Mouse (Mus musculus): ENCODE measurements around the gene Atf5. TPM values are rescaled to one million over a fixed set of nuclear protein-coding genes. Genes with fewer than 3 reads are reported as not detected.

Atf5 gene
- polyA plus RNA-seq, 1 experiment = 29.8 TPM

GRCm38 (mm10) chr7:44790066-44790465 lies 26.4 kb downstream of the Atf5 start:
- DNase-seq (ENCODE audit: low read depth, low spot score) = no peak
- 56% methylated on average over 4 of the region's 4 CpGs for WGBS

- WGBS = 72% methylated on average over 3 of the region's 3 CpGs
- no peak for DNase-seq (ENCODE audit: low read depth, low spot score)
Observed at GRCm38 (mm10) chr7:44789531-44789930, 26.9 kb downstream of the Atf5 start.

GRCm38 (mm10) chr7:44780101-44780500 lies 36.4 kb downstream of the Atf5 start:
- DNase-seq (ENCODE audit: low read depth, low spot score) = no peak
- WGBS = 87% methylated on average over 8 of the region's 8 CpGs

GRCm38 (mm10) chr7:44776849-44777498 lies 39.5 kb downstream of the Atf5 start:
- DNase-seq (ENCODE audit: low read depth, low spot score) = no peak
- WGBS = 92% methylated on average over 9 of the region's 9 CpGs

GRCm38 (mm10) chr7:44772591-44773204 lies 43.8 kb downstream of the Atf5 start:
- 90% methylated on average over 8 of the region's 8 CpGs for WGBS

GRCm38 (mm10) chr7:44770046-44770578 lies 46.3 kb downstream of the Atf5 start:
- DNase-seq (ENCODE audit: low read depth, low spot score) = peak; percentile 47
- 24% methylated on average over 6 of the region's 6 CpGs for WGBS

More at GRCm38 (mm10) chr7:44772591-44773204, 43.8 kb downstream of the Atf5 start:
- no peak for DNase-seq (ENCODE audit: low read depth, low spot score)

- DNase-seq (ENCODE audit: low read depth, low spot score) = no peak
- WGBS = 83% methylated on average over 5 of the region's 5 CpGs
Observed at GRCm38 (mm10) chr7:44768129-44768528, 48.3 kb downstream of the Atf5 start.

Other genes with a start within 250 kb of the Atf5 start
- gene Napsa, start 244.3 kb downstream of the Atf5 start, polyA plus RNA-seq (2012; rRNA removed) = 20.4 and 22.2 TPM in 2 replicates
- 0.95 and 1.9 TPM in 2 replicates for gene Kcnc3, start 226.0 kb downstream of the Atf5 start, polyA plus RNA-seq (2012; rRNA removed)
- gene Myh14, start 145.8 kb downstream of the Atf5 start, polyA plus RNA-seq (2012; rRNA removed) = 163 and 237 TPM in 2 replicates
- gene Izumo2, start 107.9 kb downstream of the Atf5 start, polyA plus RNA-seq (2012; rRNA removed) = not detected in 2 replicates
- gene Vrk3, start 68.2 kb downstream of the Atf5 start, polyA plus RNA-seq (2012; rRNA removed) = 68.3 and 78.0 TPM in 2 replicates
- gene Zfp473, start 65.6 kb downstream of the Atf5 start, polyA plus RNA-seq (2012; rRNA removed) = 0.36 and 0.75 TPM in 2 replicates
- 50.3 and 51.3 TPM in 2 replicates for gene Nup62, start 570 bp downstream of the Atf5 start, polyA plus RNA-seq (2012; rRNA removed)
- gene Il4i1, start 271 bp downstream of the Atf5 start, polyA plus RNA-seq (2012; rRNA removed) = 13.9 and 14.8 TPM in 2 replicates
- 61.3 and 67.2 TPM in 2 replicates for gene Akt1s1, start 32.3 kb upstream of the Atf5 start, polyA plus RNA-seq (2012; rRNA removed)
- 44.6 and 49.0 TPM in 2 replicates for gene Tbc1d17, start 32.4 kb upstream of the Atf5 start, polyA plus RNA-seq (2012; rRNA removed)
- 52.1 and 57.9 TPM in 2 replicates for gene Pnkp, start 40.5 kb upstream of the Atf5 start, polyA plus RNA-seq (2012; rRNA removed)
- gene Ptov1, start 53.1 kb upstream of the Atf5 start, polyA plus RNA-seq (2012; rRNA removed) = 111 and 141 TPM in 2 replicates
- gene Med25, start 76.1 kb upstream of the Atf5 start, polyA plus RNA-seq (2012; rRNA removed) = 69.4 and 102 TPM in 2 replicates
- gene Fuz, start 79.4 kb upstream of the Atf5 start, polyA plus RNA-seq (2012; rRNA removed) = 19.9 and 21.7 TPM in 2 replicates
- gene Ap2a1, start 112.8 kb upstream of the Atf5 start, polyA plus RNA-seq (2012; rRNA removed) = 55.6 and 80.7 TPM in 2 replicates
- gene Tsks, start 126.5 kb upstream of the Atf5 start, polyA plus RNA-seq (2012; rRNA removed) = not detected in 2 replicates
- 4.2 and 5.9 TPM in 2 replicates for gene Cpt1c, start 158.2 kb upstream of the Atf5 start, polyA plus RNA-seq (2012; rRNA removed)
- 167 and 188 TPM in 2 replicates for gene Prmt1, start 169.9 kb upstream of the Atf5 start, polyA plus RNA-seq (2012; rRNA removed)
- gene Irf3, start 181.0 kb upstream of the Atf5 start, polyA plus RNA-seq (2012; rRNA removed) = 107 and 110 TPM in 2 replicates
- 20.8 and 23.3 TPM in 2 replicates for gene Bcl2l12, start 182.1 kb upstream of the Atf5 start, polyA plus RNA-seq (2012; rRNA removed)
- 32.3 and 44.7 TPM in 2 replicates for gene Scaf1, start 199.7 kb upstream of the Atf5 start, polyA plus RNA-seq (2012; rRNA removed)
- 112 and 124 TPM in 2 replicates for gene Rras, start 201.3 kb upstream of the Atf5 start, polyA plus RNA-seq (2012; rRNA removed)
- 5.4 and 6.2 TPM in 2 replicates for gene Prr12, start 236.2 kb upstream of the Atf5 start, polyA plus RNA-seq (2012; rRNA removed)
- 52.4 and 66.9 TPM in 2 replicates for gene Nosip, start 245.8 kb upstream of the Atf5 start, polyA plus RNA-seq (2012; rRNA removed)
- 77.3 and 92.5 TPM in 2 replicates for gene Prrg2, start 246.0 kb upstream of the Atf5 start, polyA plus RNA-seq (2012; rRNA removed)